Mouse (Mus musculus) bone marrow macrophage, adult 2 months (primary cell): ENCODE data around the gene Dzip1l.

Source experiments
- CTCF ChIP-seq: IDR thresholded peaks from 2 replicates; pipeline ENCODE4 v1.5.1; 2012; ENCODE audit warnings: low read depth, mild to moderate bottlenecking, low read length, moderate library complexity
- POLR2A ChIP-seq: IDR thresholded peaks from 2 replicates; pipeline ENCODE4 v1.6.1; 2012; ENCODE audit warnings: mild to moderate bottlenecking, low read depth, low read length, borderline replicate concordance

DNA sequence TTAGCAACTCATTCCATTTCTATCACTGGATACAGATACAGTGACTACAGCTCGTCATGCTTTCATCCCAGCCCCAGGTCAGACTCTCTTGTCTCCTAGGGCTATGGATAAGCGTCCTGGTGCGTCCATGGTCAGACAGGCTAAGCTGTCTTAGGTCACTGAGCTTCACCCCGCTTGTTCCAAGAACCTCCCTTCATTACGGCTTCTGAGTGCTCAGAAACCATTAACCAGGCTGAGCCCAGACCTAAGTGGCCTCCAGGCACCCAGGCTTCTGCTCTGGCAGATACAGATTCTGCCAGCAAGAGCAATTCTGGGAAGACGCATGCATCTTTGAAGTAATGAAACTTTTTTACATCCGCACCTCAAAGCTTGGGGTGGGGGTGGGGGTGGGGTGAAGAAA lies 61.1 kb downstream of the Dzip1l start:
- no peak for TF ChIP-seq POLR2A
- no peak for TF ChIP-seq CTCF
